Mouse (Mus musculus): ENCODE results near the gene Aqp11. TPM values are rescaled to one million over a fixed set of nuclear protein-coding genes. Genes with fewer than 3 reads are reported as not detected.

The Aqp11 gene
- polyA plus RNA-seq, 1 experiment from 2014 or later, result 12.1 TPM

- Histone ChIP-seq H3K27me3 (ENCODE audit: control insufficient read depth, insufficient read depth, low read length) (no peaks in the 10 kb centered on the region), H3K4me2 (replicated peaks; ENCODE audit: low read depth, low read length) (0 out of 2 replicates have a peak overlapping the region, but pooled peaks have one; percentile 14), H3K9me3 (ENCODE audit: control insufficient read depth, low read depth, low read length) (no peaks in the 10 kb centered on the region), H3K4me3 (ENCODE audit: low read depth, low read length) (no peak overlapping the region), H3K36me3 (ENCODE audit: control insufficient read depth, insufficient read depth, low read length) (no peaks in the 10 kb centered on the region), H3K4me1 (ENCODE audit: control insufficient read depth, insufficient read depth, low read length) (no peaks in the 10 kb centered on the region), H3K27ac (ENCODE audit: low read length) (no peak overlapping the region), H3K9ac (replicated peaks; ENCODE audit: low read depth, low read length) (no peak overlapping the region)
- ATAC-seq (ENCODE audit: insufficient number of reproducible peaks, insufficient read depth, low FRiP score, low read depth), result 0 out of 2 replicates have a peak, but pooled peaks have one; percentile 23
- WGBS, result 58% methylated on average over 18 of the region's 18 CpGs
Observed at GRCm38 (mm10) chr7:97756967-97757881, 19.1 kb upstream of the Aqp11 start.

DNA sequence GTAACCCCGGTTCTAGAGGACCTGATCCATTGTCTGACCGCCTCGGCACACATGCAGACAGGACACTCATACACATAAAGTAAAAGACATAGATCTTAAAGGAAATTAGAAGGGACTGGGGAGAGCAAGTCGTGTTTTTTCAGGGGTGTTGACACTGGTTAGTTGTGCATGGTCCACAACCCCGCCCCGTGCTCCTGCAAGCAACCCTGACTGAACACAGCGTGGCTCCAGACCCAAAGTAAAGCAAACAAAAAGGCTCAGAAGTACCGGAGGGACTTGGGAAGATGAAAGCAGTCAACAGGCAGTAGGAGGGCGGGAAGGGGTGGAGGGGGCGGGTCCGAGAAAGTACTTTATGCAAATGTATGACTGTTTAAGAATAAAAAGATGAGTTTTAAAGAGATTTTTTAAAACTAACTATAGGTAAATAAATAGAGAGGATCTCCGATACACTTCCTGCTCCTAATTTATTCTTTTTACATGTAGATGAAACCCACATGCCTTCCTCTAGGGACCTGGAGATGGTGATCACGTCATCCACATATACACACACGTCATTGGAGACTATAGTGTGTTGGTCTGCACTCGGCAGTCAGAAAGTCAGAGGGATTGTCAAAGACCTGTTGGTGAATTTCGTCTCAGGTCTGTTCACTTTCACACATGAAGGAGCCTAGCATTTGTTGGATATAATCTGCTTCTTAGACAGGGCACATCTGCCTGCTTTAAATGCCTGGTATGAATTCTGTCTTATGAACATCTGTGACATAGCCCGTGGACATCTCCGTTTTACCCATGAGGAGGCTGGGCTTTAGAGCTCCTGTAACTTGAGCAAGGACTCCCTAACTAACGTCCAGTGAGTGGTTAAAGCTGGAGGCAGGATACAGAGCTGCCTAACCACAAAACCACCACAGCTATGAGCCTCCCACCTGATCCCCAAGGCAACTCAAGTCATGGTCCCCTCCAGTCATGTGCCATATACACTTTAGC is 11.4 kb upstream of the Aqp11 start:
- Histone ChIP-seq H3K4me3 (ENCODE audit: low read depth, low read length) (no peak overlapping the region), H3K4me1 (ENCODE audit: control insufficient read depth, insufficient read depth, low read length) (no peaks in the 10 kb centered on the region), H3K27ac (ENCODE audit: low read length) (no peak overlapping the region; the same call in 1 of the 2 replicates), H3K9me3 (ENCODE audit: control insufficient read depth, low read depth, low read length) (no peaks in the 10 kb centered on the region), H3K27me3 (ENCODE audit: control insufficient read depth, insufficient read depth, low read length) (no peaks in the 10 kb centered on the region), H3K9ac (replicated peaks; ENCODE audit: low read depth, low read length) (no peak overlapping the region), H3K4me2 (replicated peaks; ENCODE audit: low read depth, low read length) (peak overlapping the region; percentile 11), H3K36me3 (ENCODE audit: control insufficient read depth, insufficient read depth, low read length) (no peaks in the 10 kb centered on the region)
- 37% methylated on average over 19 of the region's 19 CpGs for WGBS
- peak; percentile 38 for ATAC-seq (ENCODE audit: insufficient number of reproducible peaks, insufficient read depth, low FRiP score, low read depth)

DNA sequence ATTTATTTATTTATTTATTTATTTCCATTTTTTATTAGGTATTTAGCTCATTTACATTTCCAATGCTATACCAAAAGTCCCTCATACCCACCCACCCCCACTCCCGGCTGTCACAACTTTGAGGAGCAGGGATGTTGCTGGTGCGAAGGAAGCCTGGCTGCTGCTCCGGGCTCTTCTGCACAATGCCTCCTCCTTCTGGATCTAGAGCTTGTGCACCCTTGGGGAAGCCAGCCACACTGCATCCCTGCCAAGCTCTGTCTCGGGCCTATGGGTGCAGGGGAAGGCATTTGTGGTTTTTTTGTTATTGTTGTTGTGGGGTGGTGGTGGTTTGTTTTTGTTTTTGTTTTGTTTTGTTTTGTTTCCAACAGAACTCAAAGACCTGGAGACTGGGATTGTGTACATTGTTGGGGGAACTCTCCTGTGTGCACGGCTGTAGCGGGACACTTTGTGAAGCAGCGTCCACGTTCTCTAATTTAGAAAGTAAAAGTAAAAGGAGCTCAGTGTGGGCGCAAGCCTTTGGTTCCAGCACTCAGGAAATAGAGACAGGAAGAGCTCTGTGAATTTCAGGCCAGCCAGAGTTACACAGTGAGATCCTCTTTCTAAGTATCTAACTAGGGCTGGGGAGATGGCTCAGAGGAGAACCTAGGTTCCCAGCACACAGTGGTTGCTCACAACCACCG is 10.6 kb upstream of the Aqp11 start:
- no peak overlapping the region; the same call in 1 of the 2 replicates for H3K27ac ChIP-seq (ENCODE audit: low read length)
- ATAC-seq (ENCODE audit: insufficient number of reproducible peaks, insufficient read depth, low FRiP score, low read depth), result no peak
- no peaks in the 10 kb centered on the region for H3K4me1 ChIP-seq (ENCODE audit: control insufficient read depth, insufficient read depth, low read length)
- H3K9me3 ChIP-seq (ENCODE audit: control insufficient read depth, low read depth, low read length), result no peaks in the 10 kb centered on the region
- no peak overlapping the region for H3K9ac ChIP-seq (replicated peaks; ENCODE audit: low read depth, low read length)
- no peaks in the 10 kb centered on the region for H3K27me3 ChIP-seq (ENCODE audit: control insufficient read depth, insufficient read depth, low read length)
- H3K4me2 ChIP-seq (replicated peaks; ENCODE audit: low read depth, low read length), result peak overlapping the region; percentile 33
- H3K4me3 ChIP-seq (ENCODE audit: low read depth, low read length), result no peak overlapping the region
- no peaks in the 10 kb centered on the region for H3K36me3 ChIP-seq (ENCODE audit: control insufficient read depth, insufficient read depth, low read length)
- 66% methylated on average over 10 of the region's 10 CpGs for WGBS

GRCm38 (mm10) chr7:97747787-97748497 is 9.9 kb upstream of the Aqp11 start:
- Histone ChIP-seq H3K36me3 (ENCODE audit: control insufficient read depth, insufficient read depth, low read length) (no peaks in the 10 kb centered on the region), H3K27ac (ENCODE audit: low read length) (no peak overlapping the region), H3K4me2 (replicated peaks; ENCODE audit: low read depth, low read length) (peak overlapping the region; percentile 33; the same call in 1 of the 2 replicates), H3K9me3 (ENCODE audit: control insufficient read depth, low read depth, low read length) (no peaks in the 10 kb centered on the region), H3K4me1 (ENCODE audit: control insufficient read depth, insufficient read depth, low read length) (no peaks in the 10 kb centered on the region), H3K4me3 (ENCODE audit: low read depth, low read length) (no peak overlapping the region), H3K27me3 (ENCODE audit: control insufficient read depth, insufficient read depth, low read length) (no peaks in the 10 kb centered on the region), H3K9ac (replicated peaks; ENCODE audit: low read depth, low read length) (no peak overlapping the region)
- ATAC-seq (ENCODE audit: insufficient number of reproducible peaks, insufficient read depth, low FRiP score, low read depth), result peak; percentile 60
- 26% methylated on average over 28 of the region's 28 CpGs for WGBS

DNA sequence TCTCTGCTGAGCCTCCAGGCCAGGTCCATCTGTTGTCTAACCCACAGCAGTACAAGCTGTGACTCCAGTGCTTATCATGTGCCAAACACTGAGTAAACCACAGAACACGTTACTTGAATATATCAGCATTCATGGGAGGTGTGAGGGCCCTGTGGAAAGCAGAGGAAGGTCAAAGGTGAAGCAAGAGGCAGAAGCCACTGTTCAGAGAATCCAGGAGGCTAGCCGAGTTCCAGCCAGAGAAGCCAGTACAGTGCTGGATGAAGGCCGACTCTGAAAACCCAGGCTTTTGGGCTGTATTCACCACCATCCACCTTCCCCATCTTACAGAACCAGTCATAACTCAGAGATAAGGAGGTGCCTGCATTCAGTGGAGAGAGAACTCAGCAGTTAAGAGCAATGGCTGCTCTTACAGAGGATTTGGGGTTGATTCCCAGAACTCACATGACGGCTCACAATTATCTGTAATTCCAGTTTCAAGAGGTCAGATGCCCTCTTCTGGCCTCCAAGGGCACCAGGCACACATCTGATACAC is 9.2 kb upstream of the Aqp11 start:
- Histone ChIP-seq H3K4me1 (ENCODE audit: control insufficient read depth, insufficient read depth, low read length) (no peaks in the 10 kb centered on the region), H3K4me3 (ENCODE audit: low read depth, low read length) (no peak overlapping the region), H3K9me3 (ENCODE audit: control insufficient read depth, low read depth, low read length) (no peaks in the 10 kb centered on the region), H3K27me3 (ENCODE audit: control insufficient read depth, insufficient read depth, low read length) (no peaks in the 10 kb centered on the region), H3K27ac (ENCODE audit: low read length) (no peak overlapping the region), H3K36me3 (ENCODE audit: control insufficient read depth, insufficient read depth, low read length) (no peaks in the 10 kb centered on the region), H3K4me2 (replicated peaks; ENCODE audit: low read depth, low read length) (no peak overlapping the region), H3K9ac (replicated peaks; ENCODE audit: low read depth, low read length) (no peak overlapping the region)
- ATAC-seq (ENCODE audit: insufficient number of reproducible peaks, insufficient read depth, low FRiP score, low read depth), result no peak; the same call in 1 of the 2 replicates
- WGBS, result 69% methylated on average over 4 of the region's 4 CpGs

- Histone ChIP-seq H3K27me3 (ENCODE audit: control insufficient read depth, insufficient read depth, low read length) (no peaks in the 10 kb centered on the region), H3K9ac (replicated peaks; ENCODE audit: low read depth, low read length) (no peak overlapping the region), H3K36me3 (ENCODE audit: control insufficient read depth, insufficient read depth, low read length) (no peaks in the 10 kb centered on the region), H3K9me3 (ENCODE audit: control insufficient read depth, low read depth, low read length) (no peaks in the 10 kb centered on the region), H3K4me1 (ENCODE audit: control insufficient read depth, insufficient read depth, low read length) (0 out of 2 replicates have a peak, but pooled peaks cover 3% of the 10 kb centered on the region), H3K4me2 (replicated peaks; ENCODE audit: low read depth, low read length) (no peak overlapping the region), H3K4me3 (ENCODE audit: low read depth, low read length) (no peak overlapping the region), H3K27ac (ENCODE audit: low read length) (no peak overlapping the region)
- ATAC-seq (ENCODE audit: insufficient number of reproducible peaks, insufficient read depth, low FRiP score, low read depth), result no peak
- WGBS, result 22% methylated on average over 3 of the region's 3 CpGs
Observed at GRCm38 (mm10) chr7:97745299-97745698, 7.2 kb upstream of the Aqp11 start.

- no peak for ATAC-seq (ENCODE audit: insufficient number of reproducible peaks, insufficient read depth, low FRiP score, low read depth)
- H3K27ac ChIP-seq (ENCODE audit: low read length), result no peak overlapping the region
- H3K9ac ChIP-seq (replicated peaks; ENCODE audit: low read depth, low read length), result no peak overlapping the region
- no peak overlapping the region for H3K4me3 ChIP-seq (ENCODE audit: low read depth, low read length)
- H3K4me1 ChIP-seq (ENCODE audit: control insufficient read depth, insufficient read depth, low read length), result peaks cover 10% of the 10 kb centered on the region; the same call in 1 of the 2 replicates
- no peaks in the 10 kb centered on the region for H3K9me3 ChIP-seq (ENCODE audit: control insufficient read depth, low read depth, low read length)
- no peaks in the 10 kb centered on the region for H3K27me3 ChIP-seq (ENCODE audit: control insufficient read depth, insufficient read depth, low read length)
- 17% methylated on average over 1 of the region's 1 CpGs for WGBS
- H3K4me2 ChIP-seq (replicated peaks; ENCODE audit: low read depth, low read length), result no peak overlapping the region
- no peaks in the 10 kb centered on the region for H3K36me3 ChIP-seq (ENCODE audit: control insufficient read depth, insufficient read depth, low read length)
Observed at GRCm38 (mm10) chr7:97741756-97742291, 3.7 kb upstream of the Aqp11 start.

Data from stomach, embryonic 14.5 days (tissue).